Mouse (Mus musculus) midbrain, postnatal 0 days (tissue): Measurements from ENCODE around the gene 5730522E02Rik. TPM values are rescaled to one million over a fixed set of nuclear protein-coding genes. Genes with fewer than 3 reads are reported as not detected.

ENCODE experiments used
- ATAC-seq: fragments of 200-750 bp; cut with Nextera tagmentation; 2 replicates; pipeline ENCODE4 v1.8.0; 2017; ENCODE audit warnings: moderate number of reproducible peaks, mild to moderate bottlenecking, moderate TSS enrichment, moderate library complexity; ENCODE audit not compliant: low FRiP score
- DNase-seq: peaks from one replicate; pipeline ENCODE4 v3.0.0-alpha.2; 2015; ENCODE audit warnings: low spot score
- H3K27ac ChIP-seq: fragments of 300-500 bp; sonication (generic); 2 replicates; pipeline ENCODE4 v1.5.1; 2014; ENCODE audit warnings: low read depth, mild to moderate bottlenecking, low read length, mixed read lengths
- H3K27me3 ChIP-seq: fragments of 300-500 bp; sonication (generic); 2 replicates; pipeline ENCODE4 v1.6.1; 2014; ENCODE audit warnings: low read length, control low read depth, mixed read lengths; ENCODE audit not compliant: insufficient read depth
- H3K36me3 ChIP-seq: fragments of 300-500 bp; sonication (generic); 2 replicates; pipeline ENCODE4 v1.6.1; 2014; ENCODE audit warnings: low read length, control low read depth, mixed read lengths; ENCODE audit not compliant: insufficient read depth
- H3K4me1 ChIP-seq: fragments of 300-500 bp; sonication (generic); 2 replicates; pipeline ENCODE4 v1.6.1; 2014; ENCODE audit warnings: mild to moderate bottlenecking, control low read depth, antibody characterized with exemption, low read length, mixed read lengths; ENCODE audit not compliant: insufficient read depth
- H3K4me2 ChIP-seq: fragments of 300-500 bp; sonication (generic); 2 replicates; pipeline ENCODE4 v1.6.1; 2014; ENCODE audit warnings: low read depth, mild to moderate bottlenecking, low read length, mixed read lengths; ENCODE audit not compliant: poor library complexity, severe bottlenecking
- H3K4me3 ChIP-seq: fragments of 300-500 bp; sonication (generic); 2 replicates; pipeline ENCODE4 v1.5.1; 2014; ENCODE audit warnings: low read depth, mild to moderate bottlenecking, low read length, moderate library complexity
- H3K9ac ChIP-seq: fragments of 300-500 bp; sonication (generic); replicated peaks from 2 replicates; pipeline ENCODE4 v1.6.1; 2014; ENCODE audit warnings: mild to moderate bottlenecking, low read length, moderate library complexity, mixed read lengths; ENCODE audit not compliant: poor library complexity, severe bottlenecking
- H3K9me3 ChIP-seq: fragments of 300-500 bp; sonication (generic); 2 replicates; pipeline ENCODE4 v1.6.1; 2016; ENCODE audit warnings: low read length, control low read depth
- CTCF ChIP-seq: IDR thresholded peaks from 2 replicates; pipeline ENCODE4 v1.5.1; 2016; ENCODE audit warnings: antibody characterized with exemption, mild to moderate bottlenecking
- WGBS: fragments of 180-500 bp; shearing (Covaris S2); extraction: QIAGEN DNeasy Blood & Tissue Kit; methylation state at CpG from one replicate; pipeline ENCODE4 v1.1.7; 2014; 5-methylcytosine and 5-hydroxymethylcytosine counted together
- polyA plus RNA-seq: library from polyadenylated mRNA; unstranded; fragments of >200 nt; fragmentation: Nextera tagmentation; extraction: Ambion mirVana; gene quantifications from 2 replicates; pipeline ENCODE4 v1.2.1, GENCODE M21; 2015
- total RNA-seq: library from RNA; depleted of rRNA; stranded (reverse); fragments of >200 nt; gene quantifications from 2 replicates; pipeline ENCODE4 v1.2.3, GENCODE M21; 2014

The 5730522E02Rik gene
- total and polyA plus RNA-seq, 2 experiments from 2014 or later: 5.6 to 12.7 TPM

DNA sequence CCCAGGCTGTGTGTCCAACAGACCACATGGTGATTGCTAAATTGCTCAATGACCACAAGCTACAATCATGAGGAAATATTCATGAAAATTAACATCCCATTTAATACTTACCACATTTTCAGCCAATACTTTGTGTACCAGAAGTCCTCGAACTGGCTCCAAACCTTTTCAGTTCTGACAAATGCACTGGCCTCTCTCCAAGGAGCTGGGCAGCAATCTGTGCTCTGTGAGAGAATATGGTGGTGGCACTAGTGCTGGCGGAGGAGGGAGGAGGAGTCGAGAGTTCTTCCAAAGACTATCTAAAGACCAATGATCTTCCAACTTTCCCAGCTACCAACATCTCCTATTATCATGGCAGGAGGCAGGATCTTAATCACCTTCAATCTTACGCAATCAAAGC is 525.8 kb downstream of the 5730522E02Rik start:
- Histone ChIP-seq H3K9ac (no peak overlapping the region), H3K36me3 (no peaks in the 10 kb centered on the region), H3K9me3 (no peaks in the 10 kb centered on the region), H3K4me2 (no peak overlapping the region), H3K27me3 (no peaks in the 10 kb centered on the region), H3K4me1 (no peaks in the 10 kb centered on the region), H3K27ac (no peak overlapping the region), H3K4me3 (no peak overlapping the region)
- no peak for DNase-seq
- 87% methylated on average over 4 of the region's 4 CpGs for WGBS
- TF ChIP-seq CTCF: no peak
- no peak for ATAC-seq

DNA sequence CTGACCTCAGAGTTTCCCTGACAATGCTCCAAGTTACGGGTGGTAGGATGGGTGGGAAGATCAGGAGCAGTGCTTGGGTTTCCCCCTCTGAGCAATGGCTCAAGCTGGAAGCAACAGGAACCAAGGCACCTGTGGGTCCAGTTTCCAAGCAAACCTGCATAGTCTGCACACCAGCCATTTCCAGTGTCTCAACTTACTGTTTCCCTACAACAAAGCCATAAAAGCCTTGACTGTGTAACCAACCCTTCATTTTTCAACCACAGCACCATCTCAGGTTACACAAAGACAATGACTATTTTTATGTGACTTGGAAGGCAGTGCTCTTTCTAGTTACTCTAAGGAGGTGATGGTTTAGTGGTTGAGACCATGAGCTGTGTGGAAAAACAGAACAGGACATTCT is 530.7 kb downstream of the 5730522E02Rik start:
- H3K9ac ChIP-seq: no peak overlapping the region
- no peaks in the 10 kb centered on the region for H3K36me3 ChIP-seq
- 87% methylated on average over 1 of the region's 1 CpGs for WGBS
- H3K4me1 ChIP-seq: no peaks in the 10 kb centered on the region
- no peaks in the 10 kb centered on the region for H3K9me3 ChIP-seq
- no peak overlapping the region for H3K4me3 ChIP-seq
- no peak for DNase-seq
- ATAC-seq: no peak
- H3K27me3 ChIP-seq: no peaks in the 10 kb centered on the region
- TF ChIP-seq CTCF: no peak
- no peak overlapping the region for H3K4me2 ChIP-seq
- no peak overlapping the region for H3K27ac ChIP-seq

DNA sequence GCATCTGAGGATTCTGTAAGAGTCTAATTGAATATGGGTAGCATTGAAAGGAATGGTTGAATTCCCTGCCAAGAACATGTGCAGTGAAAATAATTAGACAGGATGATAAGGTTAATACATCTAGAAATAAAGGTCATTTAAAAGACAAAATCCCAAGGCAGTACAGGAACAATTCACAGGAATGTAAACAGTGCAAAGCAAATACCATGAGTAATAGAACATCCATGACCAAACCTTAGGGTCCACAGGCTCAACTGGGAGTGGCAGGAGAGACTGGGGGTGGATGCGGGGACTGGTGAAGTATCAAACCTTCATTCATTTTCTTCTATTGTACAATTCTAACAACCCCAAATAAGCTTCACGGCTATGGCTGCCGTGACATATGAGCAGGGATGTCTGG is 536.4 kb downstream of the 5730522E02Rik start:
- TF ChIP-seq CTCF: no peak
- no peak overlapping the region for H3K4me3 ChIP-seq

DNA sequence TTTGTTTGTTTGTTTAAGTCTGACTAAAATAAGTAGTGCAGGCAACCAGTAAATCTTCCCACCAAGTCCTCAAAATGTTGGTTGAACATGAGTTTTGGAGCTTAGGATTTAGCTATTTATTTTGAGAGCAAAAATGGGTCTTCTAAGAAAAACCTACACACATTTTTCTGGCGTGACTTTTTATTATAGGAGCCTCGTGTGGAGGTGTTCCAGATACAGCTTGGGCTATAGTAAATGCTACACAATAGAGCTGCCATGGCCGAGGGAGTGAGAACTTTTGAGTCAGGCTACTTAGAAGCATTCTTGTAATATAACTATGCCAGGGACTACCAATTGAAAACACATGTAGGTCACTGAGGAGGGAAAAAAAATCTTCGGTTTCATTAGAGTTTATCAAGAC is 540.5 kb downstream of the 5730522E02Rik start:
- no peak for ATAC-seq
- Histone ChIP-seq H3K27me3 (no peaks in the 10 kb centered on the region), H3K4me1 (no peaks in the 10 kb centered on the region), H3K9ac (no peak overlapping the region), H3K4me3 (no peak overlapping the region), H3K4me2 (no peak overlapping the region), H3K27ac (no peak overlapping the region), H3K36me3 (no peaks in the 10 kb centered on the region), H3K9me3 (no peaks in the 10 kb centered on the region)
- 73% methylated on average over 4 of the region's 4 CpGs for WGBS
- DNase-seq: no peak
- TF ChIP-seq CTCF: no peak

More for the DNA sequence above, 536.4 kb downstream of the 5730522E02Rik start:
- H3K4me2 ChIP-seq: no peak overlapping the region
- ATAC-seq (no peak), DNase-seq (no peak)
- no peak overlapping the region for H3K27ac ChIP-seq
- H3K4me1 ChIP-seq: no peaks in the 10 kb centered on the region
- no peaks in the 10 kb centered on the region for H3K36me3 ChIP-seq
- no peak overlapping the region for H3K9ac ChIP-seq
- no peaks in the 10 kb centered on the region for H3K27me3 ChIP-seq
- H3K9me3 ChIP-seq: no peaks in the 10 kb centered on the region
- WGBS: 86% methylated on average over 3 of the region's 3 CpGs

DNA sequence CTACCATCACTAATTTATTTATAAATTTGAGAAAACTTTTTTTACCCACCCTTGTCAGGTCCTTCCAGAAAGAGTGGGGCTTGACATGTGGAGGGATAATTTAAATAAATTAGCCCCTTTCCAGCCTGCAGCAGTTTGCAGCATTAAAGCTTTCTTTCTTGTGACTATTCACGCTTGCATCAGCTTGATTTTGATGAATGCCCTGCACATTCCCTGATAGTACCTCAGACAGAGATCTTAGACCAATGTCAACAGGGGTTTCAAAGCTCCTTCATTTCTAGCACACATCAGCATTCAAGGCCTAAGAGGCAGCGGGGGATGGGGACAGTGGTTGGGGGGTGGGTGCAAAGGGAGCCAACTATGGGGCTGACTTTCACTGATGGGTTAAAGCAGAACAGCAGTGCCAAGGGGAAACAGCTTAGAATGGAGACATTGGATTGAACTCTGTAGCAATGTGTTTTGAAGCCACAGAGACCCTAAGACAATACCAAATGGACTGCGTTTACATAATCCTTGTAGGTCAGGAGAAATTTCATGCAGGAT is 545.9 kb downstream of the 5730522E02Rik start:
- 27% methylated on average over 3 of the region's 3 CpGs for WGBS
- Histone ChIP-seq H3K4me3 (no peak overlapping the region), H3K4me2 (no peak overlapping the region), H3K4me1 (no peaks in the 10 kb centered on the region), H3K9ac (no peak overlapping the region), H3K9me3 (no peaks in the 10 kb centered on the region), H3K36me3 (no peaks in the 10 kb centered on the region), H3K27ac (no peak overlapping the region), H3K27me3 (no peaks in the 10 kb centered on the region)
- ATAC-seq (no peak), DNase-seq (no peak)
- TF ChIP-seq CTCF: no peak

DNA sequence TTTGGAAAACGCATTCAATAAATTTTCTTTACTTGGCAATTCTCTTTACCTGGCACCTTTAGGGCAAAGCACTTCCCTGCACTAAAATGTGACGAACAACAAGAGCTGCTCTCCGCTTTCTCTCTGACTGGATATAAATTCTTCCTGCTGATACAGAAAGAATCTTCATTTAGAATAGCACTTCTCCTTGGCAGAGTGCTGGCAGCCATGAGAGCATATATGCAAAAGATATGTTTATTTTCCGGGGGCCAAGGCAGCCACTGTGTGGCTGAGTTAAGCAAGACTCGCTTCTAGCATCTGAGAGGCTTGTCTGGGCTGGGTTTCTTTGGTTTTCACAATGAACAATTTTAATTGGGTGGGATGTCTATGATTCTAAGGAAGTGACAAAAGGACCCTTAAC is 564.3 kb downstream of the 5730522E02Rik start:
- no peak overlapping the region for H3K9ac ChIP-seq
- DNase-seq (no peak), ATAC-seq (no peak)
- TF ChIP-seq CTCF: no peak
- no peak overlapping the region for H3K4me2 ChIP-seq
- no peaks in the 10 kb centered on the region for H3K9me3 ChIP-seq
- H3K4me3 ChIP-seq: no peak overlapping the region
- no peaks in the 10 kb centered on the region for H3K4me1 ChIP-seq
- 68% methylated on average over 5 of the region's 5 CpGs for WGBS
- no peaks in the 10 kb centered on the region for H3K27me3 ChIP-seq
- H3K27ac ChIP-seq: 0 out of 2 replicates have a peak overlapping the region, but pooled peaks have one; percentile 6
- no peaks in the 10 kb centered on the region for H3K36me3 ChIP-seq
